Mouse (Mus musculus) urinary bladder, postnatal 14 days (tissue): Measurements from ENCODE around the gene Dennd6b.
A peak's percentile ranks its signal among the peaks of the same experiment; 100 is the strongest.

Experiments used
- DNase-seq: peaks from one replicate; pipeline ENCODE4 v3.0.0; 2021; ENCODE audit warnings: low spot score

Dennd6b gene

GRCm38 (mm10) chr15:89181561-89182270 is 14.6 kb downstream of the Dennd6b start:
- DNase-seq = no peak

- DNase-seq = peak; percentile 82
Measured at GRCm38 (mm10) chr15:89180571-89181229, 15.6 kb downstream of the Dennd6b start, which contains the start of gene Plxnb2. Gene Plxnb2, minus strand, starts transcription at chr15:89180788.

GRCm38 (mm10) chr15:89180081-89180541 is 16.2 kb downstream of the Dennd6b start:
- DNase-seq = peak; percentile 17

- no peak for DNase-seq
Measured at GRCm38 (mm10) chr15:89179630-89179964, 16.7 kb downstream of the Dennd6b start.

- DNase-seq = peak; percentile 88
Measured at GRCm38 (mm10) chr15:89178954-89179629, 17.2 kb downstream of the Dennd6b start.

GRCm38 (mm10) chr15:89178260-89178860 is 17.9 kb downstream of the Dennd6b start:
- DNase-seq = no peak

GRCm38 (mm10) chr15:89177576-89178259 is 18.6 kb downstream of the Dennd6b start:
- DNase-seq = no peak

- DNase-seq = peak; percentile 90
Measured at GRCm38 (mm10) chr15:89177121-89177520, 19.2 kb downstream of the Dennd6b start.

GRCm38 (mm10) chr15:89175411-89176155 is 20.7 kb downstream of the Dennd6b start:
- no peak for DNase-seq

GRCm38 (mm10) chr15:89174889-89175339 is 21.4 kb downstream of the Dennd6b start:
- no peak for DNase-seq

GRCm38 (mm10) chr15:89173906-89174214 is 22.4 kb downstream of the Dennd6b start:
- DNase-seq = peak; percentile 69

GRCm38 (mm10) chr15:89173024-89173905 is 23.0 kb downstream of the Dennd6b start:
- DNase-seq = no peak

GRCm38 (mm10) chr15:89172276-89172935 is 23.9 kb downstream of the Dennd6b start:
- no peak for DNase-seq

- no peak for DNase-seq
Measured at GRCm38 (mm10) chr15:89171526-89172051, 24.7 kb downstream of the Dennd6b start.

- DNase-seq = no peak
Measured at GRCm38 (mm10) chr15:89170102-89170501, 26.2 kb downstream of the Dennd6b start.

- DNase-seq = peak; percentile 90
Measured at GRCm38 (mm10) chr15:89169431-89169830, 26.9 kb downstream of the Dennd6b start.

- DNase-seq = no peak
Measured at GRCm38 (mm10) chr15:89168922-89169321, 27.4 kb downstream of the Dennd6b start.

- DNase-seq = no peak
Measured at GRCm38 (mm10) chr15:89165478-89165877, 30.8 kb downstream of the Dennd6b start.

- DNase-seq = peak; percentile 80
Measured at GRCm38 (mm10) chr15:89161397-89161796, 34.9 kb downstream of the Dennd6b start.
